Comparison of ENCODE assay signal across 8 mouse cellular contexts in the genomic region with DNA sequence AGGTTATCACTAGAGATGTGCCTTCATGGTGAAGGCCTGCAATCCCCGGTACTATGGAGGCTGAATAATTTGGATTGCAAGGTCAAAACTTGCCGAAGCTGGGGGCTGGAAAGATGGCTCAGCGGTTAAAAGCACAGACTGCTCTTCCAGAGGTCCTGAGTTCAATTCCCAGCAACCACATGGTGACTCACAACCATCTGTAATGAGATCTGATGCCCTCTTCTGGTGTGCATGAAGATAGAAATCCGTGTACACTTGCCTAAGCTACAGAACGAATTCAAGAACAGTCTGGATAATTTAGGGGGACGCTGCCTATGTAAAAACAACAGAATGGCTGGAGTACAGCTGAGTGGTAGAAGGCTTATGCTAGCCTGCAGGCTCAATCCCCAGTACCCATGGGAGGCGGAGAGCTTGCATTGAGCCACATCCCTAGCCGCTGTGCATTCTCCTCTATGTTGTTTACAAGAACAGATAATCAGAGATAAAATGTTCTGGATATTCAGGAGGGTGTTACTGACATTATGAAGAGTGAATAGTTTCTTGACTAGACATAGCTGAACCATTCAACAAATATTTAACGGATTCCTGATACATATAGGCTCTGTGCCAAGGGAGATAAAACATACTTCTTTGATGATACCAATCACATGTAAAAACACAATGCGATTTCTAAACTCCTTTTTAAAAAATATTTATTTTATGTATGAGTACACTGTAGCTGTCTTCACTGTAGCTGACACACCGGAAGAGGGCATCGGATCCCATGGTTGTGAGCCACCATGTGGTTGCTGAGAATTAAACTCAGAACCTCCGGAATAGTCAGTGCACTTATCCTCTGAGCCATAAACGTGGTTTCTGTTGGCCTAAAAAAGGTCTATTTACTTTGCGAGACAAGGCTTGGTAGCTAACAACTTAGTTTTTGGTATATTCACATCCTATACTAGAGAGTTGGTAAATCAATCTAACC. TPM values are rescaled to one million over a fixed set of nuclear protein-coding genes. Genes with fewer than 3 reads are reported as not detected.
A peak's percentile ranks its signal among the peaks of the same experiment; 100 is the strongest.
DNase-seq lines count a peak whose midpoint lies in the region; ATAC-seq and TF ChIP-seq lines count a peak whose summit lies in the region.

No protein-coding gene starts in this region.

- H3K4me2 ChIP-seq in limb, embryonic 12.5 days = peak overlapping the region; percentile 61
- H3K4me2 ChIP-seq in midbrain, embryonic 16.5 days (ENCODE audit: low read length) = peak overlapping the region; percentile 69

- no peaks in the 10 kb centered on the region for H3K9me3 ChIP-seq in MEL (replicated peaks; ENCODE audit: insufficient read depth, low read length)
- no peaks in the 10 kb centered on the region for H3K9me3 ChIP-seq in limb, embryonic 12.5 days
- H3K9me3 ChIP-seq in midbrain, embryonic 16.5 days (replicated peaks; ENCODE audit: control insufficient read depth, low read length, poor library complexity, severe bottlenecking) = no peaks in the 10 kb centered on the region

- TF ChIP-seq POLR2A in MEL (IDR thresholded peaks at IDR 0.05; ENCODE audit: control insufficient read depth in 1 of 2, insufficient read depth in 1 of 2, low read depth in 1 of 2, low read length in 2 of 2, poor library complexity in 1 of 2) = no peak; a peak in 1 of 4 replicates

- peak overlapping the region; percentile 79 for H3K9ac ChIP-seq in MEL (ENCODE audit: control insufficient read depth, low read depth, low read length, poor library complexity, severe bottlenecking)
- H3K9ac ChIP-seq in limb, embryonic 12.5 days (replicated peaks) = peak overlapping the region; percentile 38
- peak overlapping the region; percentile 61 for H3K9ac ChIP-seq in midbrain, embryonic 16.5 days (ENCODE audit: low read depth, low read length)

- intact Hi-C loops in heart, postnatal 10 days (cut with DNase I) = no loop called here

- DNase-seq in frontal cortex, postnatal 10 days (ENCODE audit: low spot score in 2 of 2) = no peak
- DNase-seq in MEL (ENCODE audit: low read depth, low spot score) = peak; percentile 78
- DNase-seq in embryo, embryonic 11 days = peak; percentile 55
- DNase-seq in heart, postnatal 10 days = peak; percentile 31 to 43
- no peak for DNase-seq in c-Kit-positive CD71-positive TER-119-positive erythroid progenitor cells, embryonic 14.5 days (ENCODE audit: low spot score)

- H3K36me3 ChIP-seq in MEL (ENCODE audit: control insufficient read depth in 1 of 2, insufficient read depth in 2 of 2, low read length in 2 of 2) = peaks cover 0 to 33% of the 10 kb centered on the region in 2 experiments; a peak in 2 of 4 replicates
- peaks cover 21% of the 10 kb centered on the region for H3K36me3 ChIP-seq in limb, embryonic 12.5 days
- no peaks in the 10 kb centered on the region for H3K36me3 ChIP-seq in midbrain, embryonic 16.5 days (ENCODE audit: control insufficient read depth, insufficient read depth, low read length)

- peak overlapping the region; percentile 98 for H3K27ac ChIP-seq in MEL (ENCODE audit: control insufficient read depth, low read depth, low read length)
- H3K27ac ChIP-seq in limb, embryonic 12.5 days = peak overlapping the region; percentile 96
- H3K27ac ChIP-seq in midbrain, embryonic 16.5 days (ENCODE audit: low read length) = peak overlapping the region; percentile 92

- peaks cover 14 to 23% of the 10 kb centered on the region in 2 experiments for H3K4me1 ChIP-seq in MEL (ENCODE audit: control insufficient read depth in 1 of 2, insufficient read depth in 2 of 2, low read length in 2 of 2)
- H3K4me1 ChIP-seq in limb, embryonic 12.5 days (replicated peaks) = peaks cover 15% of the 10 kb centered on the region
- peaks cover 20% of the 10 kb centered on the region for H3K4me1 ChIP-seq in midbrain, embryonic 16.5 days (ENCODE audit: control insufficient read depth, insufficient read depth, low read length)

- H3K79me2 ChIP-seq in MEL (ENCODE audit: control insufficient read depth, insufficient read depth, low read length, poor library complexity) = peaks cover 49% of the 10 kb centered on the region

- TF ChIP-seq EP300 in MEL (IDR thresholded peaks at IDR 0.05; ENCODE audit: low read depth in 1 of 2, low read length in 2 of 2) = peak in 1 of 2 experiments; percentile 29; a peak in 1 of 4 replicates

- TF ChIP-seq RAD21 in MEL (IDR thresholded peaks at IDR 0.05; ENCODE audit: low read depth, low read length) = no peak

- H3K27me3 ChIP-seq in MEL (ENCODE audit: control insufficient read depth in 1 of 2, insufficient read depth in 2 of 2, low read length in 2 of 2) = no peaks in the 10 kb centered on the region
- H3K27me3 ChIP-seq in limb, embryonic 12.5 days = no peaks in the 10 kb centered on the region
- no peaks in the 10 kb centered on the region for H3K27me3 ChIP-seq in midbrain, embryonic 16.5 days (ENCODE audit: control insufficient read depth, insufficient read depth, low read depth, low read length)

- 47% methylated on average over 15 of the region's 15 CpGs for WGBS in limb, embryonic 12.5 days
- 43% methylated on average over 15 of the region's 15 CpGs for WGBS in midbrain, embryonic 16.5 days

- TF ChIP-seq CTCF in MEL (IDR thresholded peaks at IDR 0.05 in 2 of 3, conservative IDR thresholded peaks at IDR 0.05 in 1 of 3; ENCODE audit: control insufficient read depth in 1 of 3, insufficient read depth in 1 of 3, low read depth in 2 of 3, low read length in 3 of 3, poor library complexity in 1 of 3, severe bottlenecking in 1 of 3) = peak in 2 of 3 experiments; percentile 12 to 40; a peak in 2 of 6 replicates

- ATAC-seq in frontal cortex, adult (ENCODE audit: low TSS enrichment) = peak; percentile 26; the same call in 1 of the 2 replicates
- ATAC-seq in limb, embryonic 12.5 days (ENCODE audit: insufficient number of reproducible peaks, insufficient read depth, low FRiP score, low TSS enrichment, low read depth) = no peak
- peak; percentile 66 for ATAC-seq in midbrain, embryonic 16.5 days

- H3K4me3 ChIP-seq in MEL (ENCODE audit: control insufficient read depth in 1 of 2, insufficient read depth in 1 of 2, low read depth in 2 of 2, low read length in 2 of 2) = peak overlapping the region; percentile 73 to 74
- H3K4me3 ChIP-seq in limb, embryonic 12.5 days (replicated peaks) = peak overlapping the region; percentile 78
- peak overlapping the region; percentile 95 for H3K4me3 ChIP-seq in midbrain, embryonic 16.5 days (ENCODE audit: low read depth, low read length)

TF ChIP-seq in MEL, 35 proteins besides CTCF, POLR2A, EP300 and RAD21 (continues in another document):
- TF ChIP-seq POLR2AphosphoS5 (IDR thresholded peaks at IDR 0.05; ENCODE audit: borderline replicate concordance, low read depth, low read length) (no peak), TCF12 (IDR thresholded peaks at IDR 0.05; ENCODE audit: low read depth, low read length) (no peak), TBP (IDR thresholded peaks at IDR 0.05; ENCODE audit: low read depth, low read length) (0 out of 2 replicates have a peak, but pooled peaks have one; percentile 44), MXI1 (IDR thresholded peaks at IDR 0.05; ENCODE audit: low read depth, low read length) (peak; percentile 82), GABPA (IDR thresholded peaks at IDR 0.05; ENCODE audit: low read depth, low read length) (no peak), MYC (IDR thresholded peaks at IDR 0.05; ENCODE audit: low read depth, low read length) (peak; percentile 90), ZNF384 (IDR thresholded peaks at IDR 0.05; ENCODE audit: low read depth, low read length) (no peak), MAX (IDR thresholded peaks at IDR 0.05; ENCODE audit: low read length) (peak; percentile 52; the same call in 1 of the 2 replicates), GATA1 (IDR thresholded peaks at IDR 0.05; ENCODE audit: low read depth, low read length) (no peak), SIN3A (IDR thresholded peaks at IDR 0.05; ENCODE audit: low read length) (no peak; the same call in 1 of the 2 replicates), NELFE (IDR thresholded peaks at IDR 0.05; ENCODE audit: low read depth, low read length) (no peak), MEF2A (IDR thresholded peaks at IDR 0.05; ENCODE audit: extremely low read depth, insufficient replicate concordance, low read depth, low read length, poor library complexity, severe bottlenecking) (no peak), POLR2AphosphoS2 (IDR thresholded peaks at IDR 0.05; ENCODE audit: low read length) (no peak), HCFC1 (IDR thresholded peaks at IDR 0.05; ENCODE audit: low read depth, low read length) (no peak), CHD1 (IDR thresholded peaks at IDR 0.05; ENCODE audit: low read depth, low read length) (peak; percentile 37; the same call in 1 of the 2 replicates), ZMIZ1 (IDR thresholded peaks at IDR 0.05; ENCODE audit: low read depth, low read length) (no peak), ZC3H11A (IDR thresholded peaks at IDR 0.05; ENCODE audit: low read depth, low read length) (no peak), NRF1 (IDR thresholded peaks at IDR 0.05; ENCODE audit: insufficient read depth, low read depth, low read length, poor library complexity, severe bottlenecking) (no peak), ETS1 (IDR thresholded peaks at IDR 0.05; ENCODE audit: low read depth, low read length) (no peak), RCOR1 (IDR thresholded peaks at IDR 0.05; ENCODE audit: low read depth, low read length) (no peak), ELF1 (IDR thresholded peaks at IDR 0.05; ENCODE audit: low read depth, low read length) (no peak), CHD2 (IDR thresholded peaks at IDR 0.05; ENCODE audit: low read length) (no peak), MYB (IDR thresholded peaks at IDR 0.05; ENCODE audit: low read depth, low read length) (no peak), ZKSCAN1 (IDR thresholded peaks at IDR 0.05; ENCODE audit: low read depth, low read length) (no peak), USF1 (IDR thresholded peaks at IDR 0.05; ENCODE audit: low read depth, low read length) (no peak), MAZ (IDR thresholded peaks at IDR 0.05; ENCODE audit: low read depth, low read length) (no peak), JUND (IDR thresholded peaks at IDR 0.05; ENCODE audit: low read depth, low read length) (0 out of 2 replicates have a peak, but pooled peaks have one; percentile 14), KAT2A (conservative IDR thresholded peaks at IDR 0.05; ENCODE audit: low read depth, low read length) (no peak), USF2 (IDR thresholded peaks at IDR 0.05; ENCODE audit: borderline replicate concordance in 1 of 2, insufficient read depth in 1 of 2, low read depth in 1 of 2, low read length in 2 of 2) (no peak), SMC3 (IDR thresholded peaks at IDR 0.05; ENCODE audit: low read depth, low read length) (no peak)

RNA-seq across cellular contexts. Expression of gene Asxl2, which starts 1.0 kb away (rescaled TPM):
- total RNA-seq in MEL (2012; rRNA removed) = 18.8 and 19.2 TPM in 2 replicates
- polyA plus RNA-seq in MEL (2012; ENCODE audit: insufficient read depth in 1 of 2, insufficient read length in 2 of 2, low read depth in 1 of 2, low replicate concordance in 2 of 2, missing spikeins in 1 of 2) = 10 to 100 TPM; 26.2 to 62.0 TPM
- 10 to 100 TPM; 35.5 TPM for total RNA-seq in heart, postnatal 10 days (2021)
- 19.4 and 20.6 TPM in 2 replicates for polyA plus RNA-seq in limb, embryonic 12.5 days (2016; fragmentation: Nextera tagmentation; extraction: Ambion mirVana)
- polyA plus RNA-seq in midbrain, embryonic 16.5 days (2015; fragmentation: Nextera tagmentation; extraction: Ambion mirVana) = 10.9 and 13.0 TPM in 2 replicates

Comparison
In these comparisons a context has a peak if more than half of its experiments do, and no peak if none do; other contexts are left out.
1. DNase-seq: peak in MEL (single experiment), embryo, embryonic 11 days (single experiment) and heart, postnatal 10 days (2 of 2); none in frontal cortex, postnatal 10 days (0 of 2) and c-Kit-positive CD71-positive TER-119-positive erythroid progenitor cells, embryonic 14.5 days (single experiment).
2. Peak in every context shown above with its lines, with median percentiles within 50 percentile points of each other: H3K27ac ChIP-seq, H3K4me3 ChIP-seq and H3K9ac ChIP-seq.